ENCODE assay signal across 10 mouse cellular contexts in genomic region chr12:5274519-5274944, GRCm38 (mm10).
DNase-seq lines count a peak whose midpoint lies in the region; ATAC-seq and TF ChIP-seq lines count a peak whose summit lies in the region.
"Had no signal": no experiment of that assay in that cellular context is flagged by ENCODE, and none has a peak within 500 bp of the region (broad histone marks: within the 10 kb centered on the region; RNA-seq: fewer than 3 reads in every experiment).

No protein-coding gene starts in this region.

- peak; percentile 90 for ATAC-seq in embryonic facial prominence, embryonic 14.5 days (ENCODE audit: low read depth)
- no peak for ATAC-seq in hindbrain, embryonic 15.5 days (ENCODE audit: low FRiP score, low read depth)
- no peak for ATAC-seq in midbrain, postnatal 0 days (ENCODE audit: low FRiP score)

- peak in 1 of 2 experiments; percentile 69 for DNase-seq in layer of hippocampus, adult 2 months (ENCODE audit: low spot score in 2 of 2)
- DNase-seq in layer of hippocampus, postnatal 25 days (ENCODE audit: extremely low spot score in 1 of 2, low spot score in 1 of 2), result no peak
- peak; percentile 87 for DNase-seq in embryonic facial prominence, embryonic 14.5 days (ENCODE audit: low spot score)
- peak; percentile 41 for DNase-seq in midbrain, postnatal 0 days (ENCODE audit: low spot score)
- no peak for DNase-seq in ovary, postnatal 14 days (ENCODE audit: low spot score)
- no peak for DNase-seq in thymus, adult 2 months
- DNase-seq: adrenal gland, postnatal 36 days; heart, postnatal 4 days; liver had no signal

- TF ChIP-seq CTCF in layer of hippocampus, adult 2 months (conservative IDR thresholded peaks at IDR 0.05), result peak; percentile 24
- no peak for TF ChIP-seq CTCF in midbrain, postnatal 0 days (IDR thresholded peaks at IDR 0.05)
- no peak for TF ChIP-seq CTCF in thymus, adult 2 months (IDR thresholded peaks at IDR 0.05; ENCODE audit: borderline replicate concordance, control insufficient read depth, extremely low read depth, insufficient read depth, low read length, poor library complexity)

- H3K9ac ChIP-seq in embryonic facial prominence, embryonic 14.5 days (ENCODE audit: low read depth, low read length), result no peak overlapping the region
- no peak overlapping the region for H3K9ac ChIP-seq in hindbrain, embryonic 15.5 days
- no peak overlapping the region for H3K9ac ChIP-seq in midbrain, postnatal 0 days (replicated peaks; ENCODE audit: low read length, poor library complexity, severe bottlenecking)

- H3K36me3 ChIP-seq in embryonic facial prominence, embryonic 14.5 days (ENCODE audit: control insufficient read depth, insufficient read depth, low read length), result no peaks in the 10 kb centered on the region
- no peaks in the 10 kb centered on the region for H3K36me3 ChIP-seq in hindbrain, embryonic 15.5 days
- no peaks in the 10 kb centered on the region for H3K36me3 ChIP-seq in midbrain, postnatal 0 days (ENCODE audit: insufficient read depth, low read length)
- no peaks in the 10 kb centered on the region for H3K36me3 ChIP-seq in thymus, adult 2 months (ENCODE audit: control insufficient read depth, insufficient read depth, low read length)

- H3K27ac ChIP-seq in layer of hippocampus, adult 2 months, result peak overlapping the region; percentile 86
- H3K27ac ChIP-seq in embryonic facial prominence, embryonic 14.5 days (replicated peaks; ENCODE audit: low read depth, low read length), result peak overlapping the region; percentile 41; the same call in 1 of the 2 replicates
- peak overlapping the region; percentile 16 for H3K27ac ChIP-seq in hindbrain, embryonic 15.5 days (replicated peaks)
- H3K27ac ChIP-seq in midbrain, postnatal 0 days (ENCODE audit: low read depth, low read length), result no peak overlapping the region
- H3K27ac ChIP-seq in thymus, adult 2 months (ENCODE audit: control insufficient read depth, insufficient read depth, low read length), result no peak overlapping the region

- H3K27me3 ChIP-seq in embryonic facial prominence, embryonic 14.5 days (replicated peaks; ENCODE audit: control insufficient read depth, insufficient read depth, low read length), result no peaks in the 10 kb centered on the region
- H3K27me3 ChIP-seq in hindbrain, embryonic 15.5 days, result no peaks in the 10 kb centered on the region
- no peaks in the 10 kb centered on the region for H3K27me3 ChIP-seq in midbrain, postnatal 0 days (ENCODE audit: insufficient read depth, low read length)
- H3K27me3 ChIP-seq in thymus, adult 2 months (ENCODE audit: control insufficient read depth, insufficient read depth, low read length), result no peaks in the 10 kb centered on the region

- peaks cover 24% of the 10 kb centered on the region for H3K4me1 ChIP-seq in embryonic facial prominence, embryonic 14.5 days (ENCODE audit: control insufficient read depth, insufficient read depth, low read length)
- H3K4me1 ChIP-seq in hindbrain, embryonic 15.5 days (replicated peaks), result peaks cover 31% of the 10 kb centered on the region
- peaks cover 13% of the 10 kb centered on the region; the same call in 1 of the 2 replicates for H3K4me1 ChIP-seq in midbrain, postnatal 0 days (ENCODE audit: insufficient read depth, low read length)
- H3K4me1 ChIP-seq in thymus, adult 2 months (replicated peaks; ENCODE audit: control insufficient read depth, insufficient read depth, low read length), result no peaks in the 10 kb centered on the region

- no peak for TF ChIP-seq POLR2A in thymus, adult 2 months (IDR thresholded peaks at IDR 0.05; ENCODE audit: control insufficient read depth, extremely low read depth, insufficient read depth, low read length, poor library complexity)

- 30% methylated on average over 8 of the region's 8 CpGs for WGBS in embryonic facial prominence, embryonic 14.5 days
- WGBS in hindbrain, embryonic 15.5 days, result 63% methylated on average over 8 of the region's 8 CpGs
- 35% methylated on average over 8 of the region's 8 CpGs for WGBS in midbrain, postnatal 0 days
- WGBS in thymus, adult 2 months, result 93% methylated on average over 8 of the region's 8 CpGs

- peaks cover 3% of the 10 kb centered on the region; the same call in 1 of the 2 replicates for H3K9me3 ChIP-seq in embryonic facial prominence, embryonic 14.5 days (ENCODE audit: control insufficient read depth, low read length)
- H3K9me3 ChIP-seq in hindbrain, embryonic 15.5 days, result no peaks in the 10 kb centered on the region
- H3K9me3 ChIP-seq in midbrain, postnatal 0 days (ENCODE audit: low read length), result no peaks in the 10 kb centered on the region

- no peak overlapping the region for H3K4me3 ChIP-seq in layer of hippocampus, adult 2 months
- H3K4me3 ChIP-seq in embryonic facial prominence, embryonic 14.5 days (ENCODE audit: low read depth, low read length), result no peak overlapping the region
- no peak overlapping the region for H3K4me3 ChIP-seq in hindbrain, embryonic 15.5 days
- no peak overlapping the region for H3K4me3 ChIP-seq in midbrain, postnatal 0 days (ENCODE audit: low read depth, low read length)
- H3K4me3 ChIP-seq in thymus, adult 2 months (ENCODE audit: control insufficient read depth, insufficient read depth, low read length), result no peak overlapping the region

- no peak overlapping the region for H3K4me2 ChIP-seq in embryonic facial prominence, embryonic 14.5 days (ENCODE audit: low read depth, low read length)
- no peak overlapping the region for H3K4me2 ChIP-seq in hindbrain, embryonic 15.5 days
- no peak overlapping the region for H3K4me2 ChIP-seq in midbrain, postnatal 0 days (ENCODE audit: low read depth, low read length, poor library complexity, severe bottlenecking)

Comparison
In these comparisons a context has a peak if more than half of its experiments do, and no peak if none do; other contexts are left out.
1. DNase-seq: peak in embryonic facial prominence, embryonic 14.5 days (single experiment) and midbrain, postnatal 0 days (single experiment); none in layer of hippocampus, postnatal 25 days (0 of 2), ovary, postnatal 14 days (single experiment) and thymus, adult 2 months (single experiment).
2. H3K27ac ChIP-seq: peak in layer of hippocampus, adult 2 months (single experiment), embryonic facial prominence, embryonic 14.5 days (single experiment) and hindbrain, embryonic 15.5 days (single experiment); none in midbrain, postnatal 0 days (single experiment) and thymus, adult 2 months (single experiment).